Mouse (Mus musculus) heart, adult 2 months (tissue): ENCODE results near the gene Vpreb2.

Experiments used
- CTCF ChIP-seq: fragments of 200-600 bp; IDR thresholded peaks from 2 replicates; pipeline ENCODE4 v1.8.1; 2022; ENCODE audit warnings: antibody characterized with exemption, mild to moderate bottlenecking, moderate library complexity
- EP300 ChIP-seq: fragments of 200-500 bp; IDR thresholded peaks from 2 replicates; pipeline ENCODE4 v1.6.1; 2011; ENCODE audit warnings: low read depth, low read length, control low read depth; ENCODE audit not compliant: insufficient read depth

GRCm38 (mm10) chr16:17936776-17937175 lies 43.5 kb upstream of the Vpreb2 start:
- TF ChIP-seq CTCF (no peak), EP300 (no peak)
